Mouse (Mus musculus) heart, postnatal 25 days (tissue): ENCODE measurements around the gene Mbd3l1. TPM values are rescaled to one million over a fixed set of nuclear protein-coding genes. Genes with fewer than 3 reads are reported as not detected.
A peak's percentile ranks its signal among the peaks of the same experiment; 100 is the strongest.

ENCODE experiments used
- DNase-seq: peaks from one replicate; pipeline ENCODE4 v3.0.0; 2022; ENCODE audit warnings: low spot score
- intact Hi-C: fragments of 180-260 bp; cut with DNase I; formaldehyde crosslinking; loops from one replicate; pipeline ENCODE4 v1.15.1; 2025
- microRNA-seq: library from miRNA; unstranded; fragments of <30 nt; microRNA quantifications from one replicate; pipeline ENCODE4 v1.2.0, GENCODE M21; 2022
- total RNA-seq, 2 experiments: library from RNA; stranded (reverse); gene quantifications; 2 replicates each; pipeline ENCODE4 v1.2.3; 2021

Mbd3l1 gene
- not detected for total RNA-seq

DNA sequence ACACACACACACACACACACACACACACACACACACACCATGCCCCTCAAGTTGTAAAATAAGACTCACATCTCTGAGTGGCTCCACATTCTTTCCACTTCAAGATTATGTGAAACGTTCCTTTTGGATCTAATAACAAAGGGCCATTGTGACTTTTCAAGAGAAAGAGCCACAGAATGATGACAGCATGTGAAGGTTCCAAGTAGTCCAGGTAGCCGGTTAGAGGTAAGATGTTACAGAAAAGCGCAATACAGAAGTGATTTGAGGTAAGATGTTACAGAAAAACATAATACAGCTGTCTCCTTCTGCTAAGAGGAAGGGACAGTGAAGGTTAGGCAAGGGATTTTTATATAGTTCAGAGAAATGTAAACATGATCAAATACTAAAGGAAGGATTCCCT, at the start of gene Mbd3l1, which contains the start of gene Zfp558:
Gene Mbd3l1 (plus strand): TSS at position 192 of the 400 bp plus-strand sequence.
Gene Zfp558 (minus strand): TSS at position 101 of the 400 bp plus-strand sequence.
- intact Hi-C loops, result no loop called here

DNA sequence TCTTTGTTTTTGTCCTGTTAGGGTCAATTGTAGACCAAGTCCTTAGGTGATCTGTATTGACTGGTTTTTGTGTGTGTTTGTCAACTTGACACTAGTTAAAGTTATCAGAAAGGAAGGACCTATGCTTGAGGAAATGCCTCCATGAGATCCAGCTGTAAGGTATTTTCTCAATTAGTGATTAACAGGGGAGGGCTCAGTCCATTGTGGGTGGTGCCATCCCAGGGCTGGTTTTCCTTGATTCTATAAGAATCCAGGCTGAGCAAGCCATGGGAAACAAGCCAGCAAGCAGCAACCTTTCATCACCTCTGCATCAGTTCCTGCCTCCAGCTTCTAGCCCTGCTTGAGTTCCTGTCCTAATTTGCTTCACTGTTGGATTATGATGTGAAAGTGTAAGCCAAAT, 47.8 kb upstream of the Mbd3l1 start, which contains the start of gene Mbd3l2:
Gene Mbd3l2 (plus strand): TSS at position 301 of the 400 bp plus-strand sequence.
- no peak for DNase-seq
- intact Hi-C loops, result no loop called here

More for the DNA sequence above, at the start of gene Mbd3l1, which contains the start of gene Zfp558:
- no peak for DNase-seq

DNA sequence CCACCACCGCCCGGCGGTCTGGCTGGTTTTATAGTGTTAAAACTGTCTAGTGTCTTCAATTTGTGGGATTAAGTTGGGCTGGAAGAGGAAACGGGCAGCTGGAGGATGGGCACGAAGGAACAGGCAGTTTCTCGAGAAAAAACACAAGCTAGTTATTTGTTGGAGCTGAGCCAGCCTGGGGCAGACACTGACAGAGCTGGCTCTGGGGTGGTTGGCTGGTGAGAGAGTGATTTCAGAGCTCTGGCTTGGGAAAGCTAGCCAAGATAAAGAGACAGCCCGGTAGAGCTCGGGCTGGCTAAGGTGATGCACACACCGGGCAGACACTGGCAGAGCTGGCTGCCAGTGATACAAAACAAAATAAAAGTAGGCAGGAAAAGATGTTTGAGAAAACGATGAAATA, 46.5 kb upstream of the Mbd3l1 start:
- intact Hi-C loops, result no loop called here
- no peak for DNase-seq

DNA sequence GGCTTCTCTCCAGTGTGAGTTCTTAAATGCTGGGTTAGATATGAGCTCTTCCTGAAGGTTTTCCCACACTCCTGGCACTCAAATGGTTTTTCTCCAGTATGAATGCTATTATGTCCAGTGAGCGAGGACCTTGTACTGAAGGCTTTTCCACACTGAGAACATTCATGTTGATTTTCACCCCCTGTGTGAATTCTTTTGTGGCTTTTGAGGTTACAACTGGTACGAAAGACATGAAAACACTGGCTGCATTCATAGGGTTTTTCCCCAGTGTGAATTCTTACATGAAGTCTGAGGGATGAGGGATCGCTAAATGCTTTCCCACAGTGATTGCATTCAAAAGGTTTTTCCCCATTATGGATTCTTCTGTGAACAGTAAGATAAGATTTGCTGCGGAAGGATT, 21.6 kb upstream of the Mbd3l1 start:
- DNase-seq, result no peak
- intact Hi-C loops, result no loop called here

DNA sequence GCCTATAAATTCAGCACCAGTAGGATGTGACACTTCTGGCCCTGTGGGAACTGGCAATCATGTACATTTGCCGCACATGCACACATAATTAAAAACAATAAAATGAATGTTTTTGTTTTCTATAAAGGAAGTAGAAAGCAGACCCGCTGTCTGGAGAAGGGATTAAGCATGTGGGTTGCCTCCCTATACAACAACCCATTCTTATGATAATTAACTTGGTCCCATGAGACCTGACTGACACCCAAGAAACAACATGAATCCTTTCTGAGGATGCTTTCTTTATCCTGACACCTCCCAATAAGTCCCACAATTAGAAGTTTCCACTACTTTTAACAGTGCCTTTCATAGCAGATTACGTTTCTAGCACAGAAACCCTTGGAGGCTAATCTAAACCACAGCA, 10.8 kb upstream of the Mbd3l1 start:
- intact Hi-C loops, result no loop called here
- DNase-seq, result no peak

DNA sequence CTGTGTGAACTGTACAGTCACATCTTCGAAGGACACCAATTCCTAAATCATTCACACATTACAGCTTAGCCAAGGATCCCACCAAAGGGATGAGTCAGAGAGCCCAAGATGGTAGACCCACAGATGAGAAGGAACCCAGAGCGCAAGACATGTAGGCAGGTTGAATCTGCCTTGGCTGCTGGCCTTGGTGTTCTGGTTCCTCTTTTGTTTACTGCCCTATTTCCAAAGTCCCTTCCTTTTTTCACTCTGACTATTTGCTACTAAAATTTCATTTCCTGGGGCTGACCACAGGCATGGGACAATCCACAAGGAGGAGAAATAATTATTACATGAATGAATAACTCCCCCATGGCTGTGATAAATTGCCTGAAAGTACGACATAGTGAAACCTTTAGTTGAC, 10.2 kb upstream of the Mbd3l1 start:
- DNase-seq, result no peak
- intact Hi-C loops, result no loop called here

DNA sequence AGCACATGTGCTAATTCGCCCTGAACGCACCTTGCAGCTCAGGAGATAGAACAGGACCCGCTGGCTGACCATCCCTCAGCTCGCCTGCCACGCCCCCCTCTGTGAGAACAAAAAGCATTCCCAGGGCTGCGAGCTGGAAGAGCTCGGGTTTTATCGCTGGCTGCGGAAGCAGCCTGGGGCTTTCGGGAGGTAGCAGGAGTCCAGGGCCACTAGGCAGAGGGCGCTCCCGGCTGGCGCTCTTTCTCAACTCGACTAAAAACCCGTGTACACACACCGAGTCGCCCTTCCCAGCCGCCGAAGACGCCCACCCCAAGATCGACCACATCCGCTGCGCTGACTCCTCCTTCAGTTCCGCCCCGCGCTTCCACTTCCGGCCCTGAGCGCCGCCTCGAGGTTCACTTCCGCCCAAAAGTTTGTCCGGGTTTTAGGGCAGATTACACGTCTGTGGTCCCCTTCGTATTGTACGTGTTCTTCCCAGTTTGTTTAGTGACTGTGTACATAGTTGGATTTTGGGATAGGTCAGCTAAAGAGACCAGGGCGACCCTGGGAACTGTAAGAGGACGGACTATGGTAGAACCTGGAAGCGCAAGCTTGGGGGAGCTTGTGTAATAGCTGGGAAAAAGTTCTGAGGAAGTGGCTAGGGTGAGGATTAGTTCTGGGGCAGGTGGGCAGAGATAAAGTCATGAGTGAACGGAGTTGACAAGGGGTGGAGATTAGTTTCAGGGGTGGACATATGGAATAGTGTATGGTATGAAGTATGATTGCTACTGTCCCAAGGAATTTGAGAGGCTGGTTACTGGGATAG, 4.6 kb upstream of the Mbd3l1 start:
- intact Hi-C loops, result loop anchor here (5.0 kb wide), 1 partner anchor 181 kb away; the partner anchor contains the start of gene Chordc1

DNA sequence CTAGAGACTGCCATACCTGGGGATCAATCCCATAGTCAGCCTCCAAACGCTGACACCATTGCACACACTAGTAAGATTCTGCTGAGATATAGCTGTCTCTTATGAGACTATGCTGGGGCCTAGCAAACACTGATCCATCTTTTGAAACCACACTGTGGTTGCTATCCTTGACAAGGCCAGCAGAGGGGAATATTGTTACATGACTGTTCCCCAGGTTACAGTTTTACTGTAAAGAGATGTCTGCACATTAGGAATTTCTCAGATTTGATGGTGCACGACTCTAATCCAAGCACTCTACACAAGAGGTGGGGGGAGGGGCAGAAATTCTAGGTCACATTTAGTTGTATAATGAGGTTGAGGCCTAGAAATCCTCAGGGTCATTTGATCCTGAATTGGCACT, 29.9 kb downstream of the Mbd3l1 start:
- no peak for DNase-seq
- intact Hi-C loops, result no loop called here

More for the DNA sequence above, 4.6 kb upstream of the Mbd3l1 start:
- DNase-seq, result peak; percentile 49

Small RNAs within 50 kb of the gene (microRNA-seq; reads per million reads assigned to microRNA genes)
- not detected for gene Gm22854

Other genes with a start within 250 kb of the Mbd3l1 start
- 10 to 100 TPM; 50.7 to 63.0 TPM for gene Chordc1, start 186.2 kb upstream of the Mbd3l1 start, total RNA-seq
- gene Naalad2, start 75.4 kb upstream of the Mbd3l1 start, total RNA-seq, result 10 to 100 TPM in 1 of 2 experiments, 1 to 10 TPM in 1; 9.1 to 10.5 TPM
- gene Ubtfl1, start 73.9 kb upstream of the Mbd3l1 start, total RNA-seq, result not detected
- gene Mbd3l2, start 47.7 kb upstream of the Mbd3l1 start, total RNA-seq, result not detected
- 1 to 10 TPM; 1.4 to 1.5 TPM for gene Zfp558, start 91 bp upstream of the Mbd3l1 start, total RNA-seq
- gene Muc16, start 196.2 kb downstream of the Mbd3l1 start, total RNA-seq, result 1 to 10 TPM; 6.2 to 8.1 TPM